Mouse (Mus musculus): ENCODE results near the gene Spin2g. TPM values are rescaled to one million over a fixed set of nuclear protein-coding genes. Genes with fewer than 3 reads are reported as not detected.

Gene Spin2g
- polyA plus RNA-seq (2014; fragmentation: Illumina TruSeq; extraction: RNeasy Lipid Tissue Mini Kit (QIAGEN cat#74804); ENCODE audit: low read depth, low replicate concordance), result not detected

DNA sequence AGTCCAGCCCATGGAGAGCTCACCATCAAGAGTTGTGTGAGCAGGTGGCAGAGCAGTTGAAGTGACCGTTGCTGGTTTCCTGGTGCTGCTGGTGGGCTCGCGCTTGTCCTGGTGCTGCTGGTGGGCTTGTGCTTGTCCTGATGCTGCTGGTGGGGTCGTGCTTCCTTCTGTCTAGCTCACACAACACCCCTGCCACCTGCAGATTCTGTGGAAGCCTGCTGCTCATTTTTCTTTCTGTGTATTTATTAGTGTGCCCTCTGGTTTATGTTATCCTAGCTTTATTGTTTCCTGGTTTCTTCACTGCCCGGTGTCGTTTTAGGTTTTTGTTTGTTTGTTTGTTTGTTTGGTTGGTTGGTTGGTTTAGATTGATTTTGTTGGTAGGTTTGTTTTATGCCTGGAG lies at the start of gene Spin2g:
Gene Spin2g, minus strand, starts transcription at position 101 of the 400 bp plus-strand sequence.

Other genes starting within 250 kb of the Spin2g start
- not detected for gene Btbd35f9, start 77.2 kb downstream of the Spin2g start, polyA plus RNA-seq (2014; fragmentation: Illumina TruSeq; extraction: RNeasy Lipid Tissue Mini Kit (QIAGEN cat#74804); ENCODE audit: low read depth, low replicate concordance)
- not detected for gene Btbd35f8, start 211.8 kb upstream of the Spin2g start, polyA plus RNA-seq (2014; fragmentation: Illumina TruSeq; extraction: RNeasy Lipid Tissue Mini Kit (QIAGEN cat#74804); ENCODE audit: low read depth, low replicate concordance)